Mouse (Mus musculus) cerebellum, postnatal 36 days (tissue): ENCODE measurements around the gene Gorab.

Experiments
- DNase-seq, 2 experiments: peaks; one replicate each; pipeline ENCODE4 v3.0.0; 2021 to 2022; ENCODE audit warnings: mixed read lengths in 2 of 2

The Gorab gene

DNA sequence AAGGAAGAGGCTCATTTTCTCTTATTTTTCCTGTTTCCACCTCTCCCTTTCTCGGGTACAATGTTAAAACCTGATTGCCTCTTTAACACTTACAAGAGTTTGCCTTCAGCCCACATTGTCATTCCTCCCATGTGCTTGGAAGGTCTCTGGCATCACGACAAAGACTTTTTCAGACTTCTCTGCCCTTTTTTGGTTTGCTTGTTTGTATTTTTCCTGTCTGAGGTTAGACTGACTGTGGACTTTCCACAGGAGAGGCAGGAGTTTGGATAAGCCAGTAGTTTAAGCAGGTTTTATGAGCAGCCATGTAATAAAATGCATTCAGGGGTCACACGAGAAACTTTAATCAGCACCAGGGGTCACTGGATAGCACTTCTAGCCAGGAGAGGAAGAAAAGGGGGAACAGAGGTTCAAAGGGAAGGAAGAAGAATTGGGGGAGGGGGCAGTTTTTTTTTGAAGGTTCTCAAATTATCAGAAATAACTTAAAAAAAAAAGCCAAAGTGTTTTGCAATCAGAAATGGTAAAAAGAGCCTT is 47.8 kb downstream of the Gorab start:
- DNase-seq: no peak

DNA sequence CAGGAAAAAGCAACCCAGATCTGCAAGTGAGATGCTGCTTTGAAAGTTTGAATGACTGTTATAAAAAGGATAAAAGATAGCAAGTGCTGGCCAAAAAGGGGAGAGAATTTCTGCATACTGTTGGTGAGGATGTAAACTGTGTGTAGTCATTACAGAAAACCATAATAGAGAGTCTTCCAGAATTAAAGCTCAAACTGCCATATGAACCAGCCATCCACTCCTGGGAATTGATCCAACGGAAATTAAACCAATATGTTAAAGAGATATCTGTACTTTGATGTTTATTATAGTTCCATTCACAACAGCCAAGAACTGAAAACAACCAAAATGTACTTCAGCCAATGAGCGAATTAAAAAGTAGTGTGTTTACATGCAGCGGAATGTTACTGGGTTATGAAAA is 52.5 kb downstream of the Gorab start:
- no peak for DNase-seq

DNA sequence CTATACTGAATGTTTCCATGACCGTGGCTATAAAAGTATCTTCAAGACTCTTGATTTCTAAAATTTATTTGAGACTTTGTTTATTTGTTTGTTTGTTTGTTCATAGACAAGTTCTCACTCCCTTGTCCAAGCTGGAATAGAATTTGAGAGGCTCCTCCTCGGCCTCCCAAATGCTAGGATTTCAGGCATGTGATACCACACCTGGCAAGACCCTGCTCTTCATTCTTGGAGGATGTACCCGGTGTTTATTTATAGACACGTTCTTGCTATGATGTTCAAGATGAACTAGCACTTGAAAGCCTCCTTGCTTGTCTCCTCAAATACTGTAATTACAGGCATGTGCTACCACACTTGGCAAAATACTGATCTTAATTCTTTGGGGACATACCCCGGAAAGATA is 57.9 kb downstream of the Gorab start:
- DNase-seq: no peak

DNA sequence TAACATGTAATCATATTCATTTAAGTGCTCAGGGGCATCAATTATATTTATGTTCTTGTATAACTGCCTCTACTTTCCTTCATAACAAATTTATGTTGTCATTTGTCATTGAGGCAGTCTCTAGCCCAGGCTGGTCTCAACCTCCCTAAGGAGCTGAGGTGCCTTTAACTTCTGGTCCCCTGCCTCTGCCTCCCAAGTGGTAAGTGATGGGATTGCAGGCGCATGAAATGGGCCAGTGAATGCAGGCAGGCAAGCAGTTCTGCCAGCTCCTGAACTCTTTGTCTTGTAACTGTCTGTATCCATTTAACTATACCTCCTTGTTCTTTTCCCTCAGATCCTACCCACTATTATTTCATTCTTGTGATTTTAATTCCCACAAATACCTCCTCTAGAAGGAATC is 58.5 kb downstream of the Gorab start:
- no peak for DNase-seq

DNA sequence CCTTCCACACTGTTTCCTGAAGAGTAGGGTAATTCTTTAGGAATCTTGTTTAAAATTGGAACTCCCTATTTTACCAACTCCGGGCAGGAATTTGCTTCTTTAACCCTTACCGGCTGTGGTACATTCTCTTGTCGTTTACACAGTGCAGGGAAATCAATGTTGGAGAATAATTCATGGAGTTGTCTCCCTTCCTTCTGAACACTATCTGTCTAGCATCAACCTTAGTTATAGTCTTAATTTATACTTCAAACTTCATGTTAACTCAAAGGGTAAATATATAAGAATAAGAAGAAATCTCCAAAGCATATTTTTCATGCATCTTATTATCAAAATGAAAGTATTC is 64.3 kb downstream of the Gorab start:
- no peak for DNase-seq

DNA sequence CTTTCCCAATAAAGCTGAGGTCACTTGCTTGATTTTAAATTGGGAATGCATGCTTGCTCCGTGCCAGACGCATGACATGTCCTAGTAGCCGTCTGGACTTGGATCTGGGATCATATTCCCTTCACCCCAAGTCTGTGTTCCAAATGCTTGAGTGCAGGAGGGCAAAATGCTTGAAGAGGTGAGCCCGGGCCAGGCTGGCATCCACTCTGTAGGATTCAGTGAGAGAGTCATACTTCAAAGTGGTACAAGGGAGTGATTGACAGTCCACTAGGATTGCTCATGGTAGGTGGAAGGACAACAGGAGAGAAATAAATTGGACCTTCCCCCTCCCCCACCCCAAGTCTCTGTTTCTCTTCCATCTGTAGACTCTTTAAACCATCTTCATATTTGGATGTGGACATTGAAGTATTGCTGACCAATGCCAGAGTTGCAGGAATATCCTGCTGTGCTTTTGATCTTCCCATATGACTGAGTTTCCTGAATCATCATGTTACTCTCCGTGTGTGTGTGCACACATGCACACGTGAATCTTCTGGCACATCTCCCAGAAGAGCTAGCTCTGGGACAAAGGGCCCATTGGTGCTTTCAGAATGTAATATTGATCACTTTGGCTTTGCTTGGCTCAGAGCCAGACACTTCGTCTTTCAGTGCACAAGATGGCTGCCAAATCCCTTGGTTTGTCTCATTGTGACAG is 64.8 kb downstream of the Gorab start:
- no peak for DNase-seq

DNA sequence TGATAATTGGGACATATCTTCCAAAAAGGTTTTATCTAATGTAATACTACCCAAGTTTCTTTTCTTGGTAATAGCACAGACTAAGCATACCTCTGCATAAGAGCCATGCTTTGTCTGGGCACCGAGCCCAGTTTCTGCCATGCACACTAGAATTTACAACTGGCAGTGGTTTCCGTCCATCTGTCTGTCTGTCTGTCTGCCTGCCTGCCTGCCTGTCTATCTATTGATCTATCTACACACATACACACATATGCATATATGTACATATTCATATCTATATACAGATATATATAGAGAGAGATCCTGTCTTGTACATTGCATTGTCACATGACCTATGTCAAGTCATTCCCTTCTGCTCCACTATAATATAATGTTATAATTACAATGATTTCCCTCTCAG is 65.6 kb downstream of the Gorab start:
- no peak for DNase-seq
